Mouse (Mus musculus): ENCODE results near the gene Atp11a.

The Atp11a gene

GRCm38 (mm10) chr8:12756391-12757157 is at the start of gene Atp11a:
Atp11a (plus strand) TSS chr8:12757014.
- peak; percentile 71 for DNase-seq (ENCODE audit: low spot score)

GRCm38 (mm10) chr8:12711623-12712022 is 45.2 kb upstream of the Atp11a start:
- DNase-seq (ENCODE audit: low spot score), result no peak

GRCm38 (mm10) chr8:12715861-12716585 is 40.8 kb upstream of the Atp11a start:
- DNase-seq (ENCODE audit: low spot score), result no peak

- DNase-seq (ENCODE audit: low spot score), result peak; percentile 75
Measured at GRCm38 (mm10) chr8:12719091-12719490, 37.7 kb upstream of the Atp11a start.

GRCm38 (mm10) chr8:12728644-12729043 is 28.2 kb upstream of the Atp11a start:
- no peak for DNase-seq (ENCODE audit: low spot score)

GRCm38 (mm10) chr8:12730780-12731179 is 26.0 kb upstream of the Atp11a start:
- no peak for DNase-seq (ENCODE audit: low spot score)

GRCm38 (mm10) chr8:12732431-12732830 is 24.4 kb upstream of the Atp11a start:
- no peak for DNase-seq (ENCODE audit: low spot score)

- DNase-seq (ENCODE audit: low spot score), result no peak
Measured at GRCm38 (mm10) chr8:12739113-12739512, 17.7 kb upstream of the Atp11a start.

- no peak for DNase-seq (ENCODE audit: low spot score)
Measured at GRCm38 (mm10) chr8:12743390-12743789, 13.4 kb upstream of the Atp11a start.

GRCm38 (mm10) chr8:12748183-12748582 is 8.6 kb upstream of the Atp11a start:
- no peak for DNase-seq (ENCODE audit: low spot score)

- DNase-seq (ENCODE audit: low spot score), result no peak
Measured at GRCm38 (mm10) chr8:12749116-12749515, 7.7 kb upstream of the Atp11a start.

- no peak for DNase-seq (ENCODE audit: low spot score)
Measured at GRCm38 (mm10) chr8:12753054-12753453, 3.8 kb upstream of the Atp11a start.

- DNase-seq (ENCODE audit: low spot score), result no peak
Measured at GRCm38 (mm10) chr8:12754115-12754514, 2.7 kb upstream of the Atp11a start.

GRCm38 (mm10) chr8:12755312-12755711 is 1.5 kb upstream of the Atp11a start:
- DNase-seq (ENCODE audit: low spot score), result no peak

- no peak for DNase-seq (ENCODE audit: low spot score)
Measured at GRCm38 (mm10) chr8:12755826-12756225, 988 bp upstream of the Atp11a start.

- no peak for DNase-seq (ENCODE audit: low spot score)
Measured at GRCm38 (mm10) chr8:12757231-12757940, 572 bp downstream of the Atp11a start.

- no peak for DNase-seq (ENCODE audit: low spot score)
Measured at GRCm38 (mm10) chr8:12759963-12760362, 3.1 kb downstream of the Atp11a start.

GRCm38 (mm10) chr8:12761873-12762272 is 5.1 kb downstream of the Atp11a start:
- no peak for DNase-seq (ENCODE audit: low spot score)

GRCm38 (mm10) chr8:12763565-12764108 is 6.8 kb downstream of the Atp11a start:
- no peak for DNase-seq (ENCODE audit: low spot score)

- DNase-seq (ENCODE audit: low spot score), result no peak
Measured at GRCm38 (mm10) chr8:12764971-12765370, 8.2 kb downstream of the Atp11a start.

- DNase-seq (ENCODE audit: low spot score), result no peak
Measured at GRCm38 (mm10) chr8:12767176-12767575, 10.4 kb downstream of the Atp11a start.

- no peak for DNase-seq (ENCODE audit: low spot score)
Measured at GRCm38 (mm10) chr8:12768747-12769146, 11.9 kb downstream of the Atp11a start.

All from yolk sac, embryonic 10.5 days (tissue).